Mouse (Mus musculus): ENCODE measurements at regions not wholly inside any gene's neighbourhood (a gene's known extent, or its start where the extent isn't known, plus 50 kb on each side); places are given as distances from the start of the nearest gene placed in this dataset.
"Not testable (repeated sequence)": the region's sequence is repeated elsewhere in the genome, so short reads cannot be mapped to it uniquely, and the experiment has no call there.

DNA sequence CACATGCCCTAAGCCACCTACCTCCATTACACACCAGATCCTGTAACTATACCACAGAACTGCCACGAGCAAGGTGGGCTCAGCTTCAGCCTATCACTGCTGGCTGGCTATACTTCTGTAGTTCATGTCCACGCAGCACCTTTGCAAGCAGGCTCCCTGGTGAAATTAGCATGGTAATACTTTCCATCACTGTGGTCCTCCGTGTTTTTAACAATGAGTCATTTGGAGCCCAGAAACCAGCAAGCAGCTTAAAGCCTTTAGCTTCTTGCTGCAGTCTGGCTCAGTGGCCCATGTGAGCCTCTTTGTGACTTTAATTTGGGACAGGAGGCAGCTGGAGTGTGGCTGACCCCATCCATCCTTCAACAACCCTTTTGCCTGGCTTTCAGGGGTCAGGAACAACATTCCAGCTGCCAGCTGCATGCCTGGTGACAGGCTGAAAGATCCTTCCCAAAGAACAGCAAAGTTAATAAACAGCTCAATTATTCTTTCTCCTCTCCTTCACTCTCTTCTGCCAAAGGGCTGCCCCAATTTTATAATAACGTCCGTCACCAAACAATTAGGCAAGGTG lies 122.1 kb upstream of the Intu start:
- no peak for DNase-seq

DNA sequence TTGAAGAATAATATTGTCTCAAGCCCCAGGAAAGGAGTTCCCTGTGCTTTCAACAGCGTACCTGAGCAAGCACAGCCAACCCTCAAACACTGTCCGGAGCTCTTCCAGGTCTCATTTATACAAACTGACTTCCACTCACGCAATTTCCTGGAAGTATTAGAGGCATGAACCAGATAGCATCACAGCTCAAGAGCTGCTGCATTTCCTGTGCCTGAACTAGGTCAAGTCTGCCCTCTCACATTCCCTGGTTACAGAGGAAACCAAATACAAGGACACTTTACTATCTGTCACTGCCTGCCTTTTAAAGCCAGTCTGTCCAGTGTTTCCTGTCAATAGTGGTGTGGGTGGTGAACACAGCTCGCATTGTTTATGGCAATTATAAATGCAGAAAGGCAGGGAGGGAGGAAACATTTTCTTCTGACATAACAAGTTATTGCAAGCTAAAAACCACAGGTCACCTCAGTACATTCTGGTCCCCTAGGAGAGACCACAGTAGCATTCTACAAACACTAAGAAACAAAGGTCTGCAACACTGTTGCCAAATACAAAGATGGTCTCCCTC lies 120.3 kb upstream of the Intu start:
- DNase-seq: no peak

DNA sequence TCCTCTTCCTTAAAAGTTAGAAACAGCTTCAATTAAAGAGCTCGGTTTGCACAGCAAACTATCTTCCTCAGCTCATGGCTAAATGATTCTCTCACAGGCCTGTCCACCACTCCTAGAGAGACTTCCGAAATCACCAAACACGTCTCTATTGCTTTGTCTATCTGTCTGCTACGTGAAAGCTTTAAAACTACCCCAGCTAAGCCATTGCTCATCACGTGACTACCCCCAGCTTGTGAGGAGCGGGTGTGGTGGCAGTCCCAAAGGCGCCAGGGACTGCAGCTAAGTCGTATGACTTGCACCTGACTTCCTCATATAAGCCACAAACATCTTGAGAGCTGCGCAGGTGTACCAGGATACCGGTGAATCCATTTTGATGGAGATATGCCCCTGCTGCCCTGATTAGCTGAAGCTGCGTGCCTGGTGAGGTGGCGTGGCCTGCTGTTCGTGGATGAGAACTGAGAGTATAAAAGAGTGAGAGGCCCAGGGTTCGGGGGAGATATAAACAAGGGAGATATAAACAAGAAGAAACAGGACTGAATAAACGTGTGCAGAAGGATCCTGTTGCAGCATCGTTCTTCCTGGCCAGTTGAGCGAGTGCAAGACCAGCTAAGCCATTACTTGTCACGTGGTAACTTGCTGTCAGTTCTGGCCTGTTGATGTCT lies 105.8 kb upstream of the Intu start:
- DNase-seq: not testable (repeated sequence)

DNA sequence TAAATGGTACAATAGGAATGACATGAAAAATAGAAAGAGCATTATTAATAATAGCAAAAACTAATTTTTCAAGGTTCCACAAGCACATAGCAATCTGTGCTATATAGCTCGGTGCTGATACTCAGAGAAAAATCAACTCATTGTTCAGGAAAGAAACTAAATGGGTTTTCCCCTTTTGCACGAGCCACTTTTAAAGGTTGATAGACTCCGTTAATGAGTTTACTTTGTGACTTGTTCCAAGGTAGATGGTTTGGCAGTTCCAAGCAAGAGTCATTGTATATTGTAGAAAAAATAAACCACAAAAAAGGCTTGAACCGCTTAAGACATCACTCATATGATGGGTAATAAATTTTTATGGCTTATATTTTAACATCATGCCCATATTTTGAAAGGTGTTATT lies 105.0 kb upstream of the Intu start:
- no peak for DNase-seq

DNA sequence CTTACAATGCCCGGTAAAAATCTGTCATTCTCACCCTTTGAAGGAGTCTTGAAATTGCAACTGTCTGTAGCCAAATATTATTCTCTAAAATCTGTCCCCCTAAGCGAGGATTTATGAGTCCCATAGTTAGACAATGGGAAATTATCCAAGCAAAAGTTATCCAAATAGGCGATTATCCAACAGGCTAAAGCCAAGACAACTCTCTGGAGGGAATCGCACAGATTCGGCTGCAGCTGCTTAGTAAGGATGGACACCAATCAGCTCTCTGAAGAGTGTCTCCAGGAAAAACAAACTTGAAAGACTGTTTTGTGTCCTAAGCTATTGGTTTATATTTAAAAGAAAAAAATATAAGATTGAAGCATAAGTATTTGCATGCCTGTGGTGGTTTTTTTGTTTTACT lies 103.1 kb upstream of the Intu start:
- no peak for DNase-seq

DNA sequence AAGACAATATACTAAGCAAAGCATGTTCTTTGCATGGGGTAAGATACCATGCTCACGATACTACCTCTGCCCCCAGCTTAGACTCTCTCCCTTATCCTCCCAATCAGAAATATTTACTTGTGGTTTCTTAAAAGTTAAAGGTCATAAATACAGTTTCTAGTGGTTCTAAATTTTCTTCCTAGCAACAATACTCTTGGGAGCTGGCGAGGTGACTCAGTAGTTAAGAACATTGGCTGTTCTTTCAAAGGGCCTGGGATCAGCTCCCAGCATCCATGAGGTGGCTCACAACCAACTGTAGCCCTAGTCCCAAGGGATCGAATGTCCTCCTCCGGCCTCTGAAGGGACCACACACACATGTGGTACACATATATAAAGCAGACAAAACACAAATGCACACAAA lies 92.8 kb upstream of the Intu start:
- DNase-seq: no peak

DNA sequence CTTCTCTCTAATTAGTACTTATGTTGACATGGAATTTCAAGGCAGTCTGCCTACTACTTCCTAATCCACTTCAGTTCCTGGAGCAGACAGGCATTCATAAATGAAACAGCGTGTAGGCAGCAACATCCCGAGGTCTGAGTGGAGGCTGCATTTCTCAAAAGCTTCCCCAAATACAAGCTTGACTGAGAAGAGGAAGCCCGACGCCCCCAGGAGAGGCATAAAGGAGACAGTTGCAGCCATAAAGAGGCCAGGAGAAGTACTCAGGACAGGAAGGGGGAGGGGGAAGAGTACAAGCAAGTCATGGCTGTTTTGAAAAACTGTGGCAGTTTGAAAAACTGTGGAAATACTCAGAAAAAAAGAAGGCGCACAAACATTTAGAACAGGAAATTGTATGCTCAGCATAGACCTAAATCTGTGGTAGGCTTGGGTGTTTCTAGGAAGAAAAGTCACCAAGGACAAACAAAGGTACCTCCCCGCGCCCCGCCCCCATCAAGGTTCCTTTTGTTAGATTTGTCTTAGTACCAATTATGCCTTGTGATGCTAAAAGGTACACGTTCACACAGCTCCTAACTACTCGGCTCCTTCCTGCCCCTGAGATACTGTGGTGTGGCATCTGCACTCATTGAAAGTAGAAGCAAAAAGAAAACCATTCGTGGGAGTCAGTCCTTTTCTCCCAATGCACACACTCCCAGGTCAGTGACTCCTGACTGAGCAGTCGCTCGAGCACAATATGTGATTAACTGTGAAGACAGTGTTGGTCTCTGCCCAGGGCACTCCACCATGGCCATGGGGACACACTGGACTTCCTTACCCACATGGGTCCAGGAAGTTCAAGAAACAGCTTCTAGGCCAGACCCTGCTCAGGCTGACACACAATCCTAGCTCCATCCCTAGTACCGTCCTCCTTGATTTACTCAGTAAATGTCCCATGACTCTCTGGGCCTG lies 89.7 kb upstream of the Intu start:
- no peak for DNase-seq

DNA sequence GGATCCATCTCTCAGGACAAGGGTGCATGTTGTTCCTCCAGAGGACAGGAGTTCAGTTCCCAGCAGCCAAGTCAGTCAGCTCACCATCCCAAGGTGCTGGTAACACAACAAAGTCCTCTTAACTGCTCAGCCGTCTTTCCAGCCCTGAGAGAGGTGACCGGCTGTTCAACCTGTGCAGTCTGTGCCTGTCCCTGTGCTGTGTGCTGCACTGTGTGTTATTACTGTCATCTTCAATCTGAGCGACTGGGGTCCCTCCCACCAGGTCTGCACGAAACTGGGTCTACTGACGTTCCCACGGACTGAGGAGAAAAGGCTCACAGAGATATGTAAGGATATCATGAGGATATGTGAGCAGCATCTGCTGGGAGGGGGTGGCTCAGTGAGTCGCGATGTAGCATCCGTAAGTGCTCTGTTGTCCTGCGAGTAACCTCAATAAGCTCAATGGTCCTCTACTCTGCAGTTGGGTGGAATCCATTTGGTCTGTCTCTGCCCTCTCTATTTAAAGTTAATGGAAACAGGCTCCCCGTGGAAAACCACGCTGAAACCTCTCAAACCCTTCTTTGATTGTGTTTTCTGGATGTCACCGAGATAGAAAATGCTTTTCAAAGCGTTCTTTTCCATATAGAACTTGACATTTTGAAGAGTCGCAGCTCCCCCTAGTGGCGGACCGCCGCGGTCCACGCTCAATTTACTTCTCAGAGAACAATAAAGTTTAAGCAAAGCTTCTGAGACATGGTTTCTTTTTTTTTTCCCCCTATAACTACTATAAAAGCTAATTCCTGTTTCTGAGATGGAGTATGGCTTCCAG lies 87.1 kb upstream of the Intu start:
- DNase-seq: peak in 1 of 2 experiments; percentile 25

DNA sequence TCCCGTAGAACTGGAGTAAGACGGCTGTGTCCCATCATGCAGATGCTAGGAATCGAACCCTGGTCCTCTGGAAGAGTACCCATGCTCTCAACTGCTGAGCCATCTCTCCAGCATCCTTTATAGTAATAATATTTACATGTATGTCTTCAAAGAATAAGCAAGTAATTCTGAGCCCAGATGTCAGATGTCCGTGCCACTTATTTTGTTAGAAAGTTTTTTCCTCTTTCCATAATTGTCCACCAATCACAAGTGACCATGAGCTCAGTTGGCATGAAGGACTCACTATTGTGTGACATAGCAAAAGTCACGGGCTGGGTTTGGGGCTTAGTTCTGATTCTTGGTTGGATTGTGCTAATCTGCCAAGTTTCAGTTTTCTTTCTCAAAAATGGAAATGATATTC lies 78.1 kb upstream of the Intu start:
- DNase-seq: no peak

DNA sequence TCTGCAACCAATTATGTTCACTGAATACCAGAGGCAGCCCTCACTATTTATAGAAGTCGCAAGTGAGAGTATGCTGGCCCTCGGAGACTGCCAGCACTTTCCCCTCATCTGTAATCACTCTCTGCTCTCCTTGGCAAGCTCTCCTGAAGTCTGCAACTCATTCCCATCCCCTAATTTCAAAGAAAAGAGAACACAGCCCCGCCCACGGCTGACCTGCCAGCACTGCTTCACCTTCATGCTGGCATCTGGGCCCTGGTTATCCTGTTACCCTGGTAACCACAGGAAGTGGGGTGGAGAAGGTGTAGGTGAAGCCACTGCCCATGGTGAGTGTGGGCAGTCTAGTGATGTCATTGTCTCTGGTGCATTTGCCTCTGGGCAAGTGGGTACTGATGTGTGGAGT lies 77.5 kb upstream of the Intu start:
- no peak for DNase-seq

DNA sequence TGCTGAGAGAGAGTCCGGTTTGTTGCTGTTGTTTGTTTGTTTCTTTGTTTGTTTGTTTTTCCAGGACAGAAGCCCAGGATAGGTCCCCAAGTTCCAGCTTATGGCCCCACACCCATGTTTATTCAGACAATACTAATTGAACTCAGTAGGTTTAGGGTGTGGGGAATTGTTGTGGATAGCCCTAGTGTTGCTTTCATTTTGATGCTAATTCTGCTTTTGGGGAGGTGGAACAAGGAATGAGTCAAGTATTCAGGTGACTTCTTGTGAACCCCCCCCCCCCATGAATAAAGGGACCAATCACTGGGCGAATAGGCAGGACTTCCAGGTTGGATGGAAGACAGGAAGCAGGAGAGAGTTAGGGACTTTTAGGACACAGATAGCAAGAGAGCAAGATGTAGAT lies 75.0 kb upstream of the Intu start:
- DNase-seq: no peak

DNA sequence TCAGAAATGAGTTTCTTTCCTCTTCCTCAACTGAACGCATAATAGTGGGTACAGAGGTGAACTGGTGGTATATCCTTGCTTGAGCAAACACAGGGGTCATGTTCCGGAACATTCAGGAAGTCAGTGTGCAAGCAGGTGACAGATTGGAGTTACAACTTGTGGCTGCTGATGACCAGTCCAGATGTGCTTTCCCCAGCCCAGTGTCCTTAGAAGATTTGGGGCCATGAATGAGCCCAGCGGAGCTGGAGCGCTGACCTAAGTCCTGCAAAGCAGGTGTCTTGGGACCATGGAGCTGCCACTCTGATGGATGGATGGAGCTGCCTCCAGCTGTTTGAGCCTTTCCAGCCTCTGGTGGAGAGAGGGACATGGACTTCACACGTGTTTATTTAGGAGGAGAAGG lies 72.6 kb upstream of the Intu start:
- DNase-seq: no peak

DNA sequence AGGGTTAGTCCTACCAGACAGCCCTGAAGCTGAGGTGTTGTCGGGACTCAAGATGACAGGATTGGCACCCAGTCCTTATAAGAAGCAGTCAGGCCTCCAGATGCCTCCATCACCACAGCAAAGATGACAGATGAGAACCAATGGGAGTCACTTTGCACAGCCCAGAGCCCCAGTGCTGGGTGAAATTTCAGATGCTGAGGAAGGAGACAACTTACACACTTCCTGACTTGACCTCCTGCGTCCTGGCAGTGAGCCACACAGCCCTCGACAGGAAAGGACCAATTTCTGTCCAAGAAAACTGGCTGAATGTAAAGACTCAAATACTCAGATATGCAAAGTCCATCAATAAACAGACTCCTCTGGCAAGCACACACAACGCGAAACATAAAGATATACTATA lies 67.6 kb upstream of the Intu start:
- DNase-seq: no peak

DNA sequence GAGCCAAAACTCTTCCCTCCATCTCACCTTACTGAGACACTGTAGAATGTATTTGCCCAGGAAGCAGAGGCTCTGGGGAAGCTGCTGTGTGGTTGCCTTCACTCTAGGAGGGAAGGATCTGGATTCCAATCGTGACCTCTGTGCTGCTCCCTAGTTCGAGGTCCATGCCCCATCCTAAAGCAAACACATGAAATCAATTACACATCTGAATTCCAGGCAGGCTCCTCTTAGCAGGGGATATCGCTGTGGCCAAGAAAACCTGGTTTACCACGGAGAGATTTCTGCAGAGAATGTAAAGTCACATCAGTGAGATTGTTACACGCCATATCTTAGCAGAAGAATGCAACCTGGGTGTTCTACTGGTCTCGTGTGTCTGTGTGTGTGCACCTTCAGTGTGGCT lies 61.0 kb upstream of the Intu start:
- DNase-seq: no peak

DNA sequence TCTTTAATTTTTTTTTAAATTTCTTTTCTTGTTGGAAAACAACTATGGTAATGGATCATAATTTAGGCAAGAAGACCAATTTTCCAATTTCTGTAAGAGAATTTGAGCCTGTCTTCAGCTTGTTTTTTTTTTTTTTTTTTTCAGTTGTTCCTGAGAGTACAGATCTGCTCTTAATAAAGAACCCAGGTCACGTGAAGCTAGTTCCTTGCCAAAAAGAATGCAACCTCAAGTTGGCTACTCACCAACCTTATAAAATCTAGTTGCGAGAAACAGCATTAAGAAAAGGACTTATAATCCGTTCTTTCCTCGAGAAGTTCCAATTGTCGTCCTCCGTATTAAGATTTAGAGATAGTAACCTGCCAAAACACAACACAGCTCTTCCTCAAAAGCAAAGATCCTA lies 58.3 kb upstream of the Intu start:
- no peak for DNase-seq

DNA sequence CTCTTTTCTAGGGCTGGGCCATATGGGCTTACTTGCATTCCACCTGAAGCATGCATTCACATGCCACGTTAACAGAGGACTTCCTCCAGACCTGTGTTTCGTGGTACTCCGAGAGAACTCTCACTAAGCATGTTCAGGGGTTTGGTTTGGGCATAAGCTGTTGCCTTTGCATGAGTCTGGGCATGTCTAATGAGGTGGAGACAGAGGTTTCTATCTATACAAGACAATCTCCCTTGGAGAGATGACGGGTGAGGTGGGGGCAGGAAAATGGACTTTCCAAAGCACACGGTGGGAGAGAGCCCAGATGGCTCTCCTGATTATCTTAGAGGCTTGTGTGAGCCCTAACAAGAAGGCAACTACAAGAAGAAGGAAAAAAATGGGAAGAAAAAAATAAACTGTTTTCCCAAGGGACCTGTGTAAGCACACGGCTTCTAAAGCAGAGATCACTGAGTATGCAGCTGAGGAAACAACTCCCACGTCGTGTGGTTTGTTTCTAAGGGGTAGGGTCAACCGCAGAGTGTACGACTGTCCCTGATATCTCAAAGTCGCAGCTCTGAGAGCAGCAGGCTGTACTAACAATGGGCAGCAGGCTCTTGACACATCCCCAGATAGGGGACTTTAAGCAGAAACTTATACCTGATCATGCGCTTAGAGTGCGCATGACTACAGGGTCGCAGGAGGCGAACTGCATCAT lies 50.7 kb upstream of the Intu start:
- DNase-seq: no peak
